Mouse (Mus musculus) lung, postnatal 14 days (tissue): ENCODE measurements around the gene Rad23a.

Experiments used
- DNase-seq: peaks from one replicate; pipeline ENCODE4 v3.0.0; 2021

Rad23a gene

DNA sequence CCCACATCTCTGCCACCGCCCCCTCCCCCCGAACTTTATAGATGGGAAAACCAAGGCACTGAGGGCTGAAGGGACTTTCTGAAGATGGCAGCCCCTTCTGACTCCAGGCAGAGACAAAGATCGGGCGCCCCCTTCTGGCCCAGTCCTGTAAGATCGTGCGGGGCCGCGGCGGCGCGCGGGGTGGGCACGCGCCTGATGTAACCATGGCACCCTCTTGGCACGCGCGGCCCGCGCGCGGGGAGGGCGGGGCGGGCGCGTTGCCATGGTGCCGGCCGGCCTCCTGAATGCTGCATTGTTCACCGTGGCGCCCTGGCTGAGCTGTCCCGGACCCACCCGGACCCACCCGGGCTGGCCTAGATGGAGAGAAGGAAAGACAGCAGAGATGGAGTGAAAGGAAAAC, 29.6 kb downstream of the Rad23a start:
- DNase-seq, result peak; percentile 97

DNA sequence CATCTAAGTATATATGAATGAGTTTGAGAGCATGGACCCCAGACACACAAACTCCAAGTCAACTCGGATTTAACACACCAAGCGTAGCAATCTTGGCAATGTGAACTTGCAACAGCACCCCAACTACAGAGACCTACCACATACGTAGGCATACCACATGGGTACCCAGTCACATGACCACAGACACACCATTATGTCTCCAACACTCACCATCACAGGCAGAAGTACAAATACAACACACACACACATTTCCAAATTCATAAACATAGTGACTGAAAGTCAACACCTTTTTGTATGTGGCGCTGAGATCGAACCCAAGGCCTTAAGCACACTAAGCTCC, 30.6 kb downstream of the Rad23a start:
- DNase-seq, result no peak

DNA sequence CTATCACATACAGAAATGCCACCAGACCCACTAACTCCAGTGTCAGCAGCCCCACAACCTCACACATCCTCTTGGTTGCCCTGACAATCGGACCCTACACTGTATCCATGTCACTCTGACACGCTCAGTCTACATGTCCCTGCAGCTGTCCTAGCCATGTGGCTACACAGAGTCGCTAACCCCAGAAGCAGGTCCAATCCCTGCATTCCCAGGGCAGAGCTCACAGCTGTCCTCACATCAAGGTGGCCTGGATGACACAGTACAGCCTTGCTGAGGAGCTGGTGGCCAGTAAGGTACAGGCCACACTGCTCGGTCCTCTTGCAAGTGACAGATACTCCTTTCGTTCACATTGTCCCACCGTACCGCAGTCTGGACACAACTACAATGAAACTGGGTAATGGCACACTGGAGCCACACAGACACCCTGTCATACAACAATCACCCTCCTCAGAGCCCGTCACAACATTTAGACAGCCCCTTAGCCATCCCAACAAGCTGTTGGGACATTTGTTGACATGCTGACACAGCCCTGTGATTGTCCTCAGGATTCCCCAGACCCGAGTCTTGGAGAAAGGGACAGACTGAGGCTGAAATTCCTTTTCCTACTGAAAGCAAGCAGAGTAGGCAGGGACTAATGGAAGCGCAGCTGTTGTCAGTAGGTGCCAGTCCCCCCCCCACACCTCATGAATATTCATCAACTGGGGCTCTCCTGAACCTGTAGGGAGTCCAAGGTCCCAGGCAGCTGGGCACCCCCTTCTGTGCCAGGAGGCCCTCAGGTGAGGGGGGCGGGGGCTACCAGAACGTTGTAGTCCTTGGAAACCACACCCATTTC, 31.1 kb downstream of the Rad23a start:
- no peak for DNase-seq

DNA sequence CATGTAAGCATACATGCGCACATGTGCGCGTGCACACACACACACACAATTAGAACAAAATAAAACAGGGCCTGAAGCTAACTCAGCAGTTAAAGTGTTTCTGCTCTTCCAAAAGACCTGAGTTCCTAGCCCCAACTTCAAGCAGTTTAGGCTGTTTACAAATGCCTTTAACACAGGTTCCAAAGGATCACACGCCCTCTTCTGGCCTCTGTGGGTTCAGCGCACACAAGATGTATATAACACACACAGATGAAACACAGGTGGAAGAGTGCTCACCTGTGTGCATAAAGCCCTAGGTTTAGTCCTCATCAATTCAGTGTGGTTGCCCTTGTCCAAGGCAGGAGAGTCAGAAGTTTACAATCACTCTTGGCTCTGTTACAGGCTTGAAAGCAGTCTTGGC, 34.4 kb downstream of the Rad23a start:
- DNase-seq, result no peak

DNA sequence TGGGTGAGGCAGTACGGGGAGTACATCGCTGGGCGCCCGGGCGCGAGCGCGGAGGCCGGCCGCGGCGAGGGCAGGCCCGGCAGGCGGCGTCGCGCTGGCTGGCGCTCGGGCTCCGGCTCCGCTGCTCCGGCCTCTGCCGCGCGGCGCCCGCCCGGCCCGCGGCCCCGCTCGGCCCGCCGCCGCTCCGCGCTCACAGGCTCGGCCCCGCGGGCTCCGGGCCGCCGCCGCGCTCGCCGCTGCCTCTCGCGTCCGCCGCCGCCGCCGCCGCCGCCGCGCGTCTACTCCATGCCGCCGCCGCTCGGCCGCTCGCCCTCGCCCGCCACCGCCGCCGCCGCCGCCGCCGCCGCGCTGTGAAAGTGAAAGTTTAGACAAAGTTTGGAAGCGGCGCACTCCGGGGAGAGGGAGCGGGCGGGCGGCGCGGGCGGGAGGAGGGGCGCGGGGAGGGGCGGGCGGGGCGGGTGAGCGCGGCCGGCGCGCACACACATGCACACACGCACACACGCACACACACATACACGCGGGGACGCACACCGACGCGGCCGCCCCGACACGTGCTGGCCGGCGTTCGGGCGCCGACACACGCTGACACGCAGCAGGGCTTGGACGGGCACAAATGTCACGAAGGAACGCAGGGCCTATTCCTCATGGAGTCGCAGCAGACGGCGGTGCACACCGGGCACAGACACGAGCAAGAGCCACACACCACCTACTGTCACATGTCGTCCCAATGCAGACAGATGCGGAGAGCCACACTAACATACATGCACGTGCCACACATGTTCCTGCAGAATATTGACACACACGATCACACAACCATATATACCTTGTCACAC, 40.2 kb downstream of the Rad23a start, which contains the start of gene Nfix:
Nfix (minus strand) TSS at position 346 of the 833 bp plus-strand sequence.
- peak; percentile 83 for DNase-seq

DNA sequence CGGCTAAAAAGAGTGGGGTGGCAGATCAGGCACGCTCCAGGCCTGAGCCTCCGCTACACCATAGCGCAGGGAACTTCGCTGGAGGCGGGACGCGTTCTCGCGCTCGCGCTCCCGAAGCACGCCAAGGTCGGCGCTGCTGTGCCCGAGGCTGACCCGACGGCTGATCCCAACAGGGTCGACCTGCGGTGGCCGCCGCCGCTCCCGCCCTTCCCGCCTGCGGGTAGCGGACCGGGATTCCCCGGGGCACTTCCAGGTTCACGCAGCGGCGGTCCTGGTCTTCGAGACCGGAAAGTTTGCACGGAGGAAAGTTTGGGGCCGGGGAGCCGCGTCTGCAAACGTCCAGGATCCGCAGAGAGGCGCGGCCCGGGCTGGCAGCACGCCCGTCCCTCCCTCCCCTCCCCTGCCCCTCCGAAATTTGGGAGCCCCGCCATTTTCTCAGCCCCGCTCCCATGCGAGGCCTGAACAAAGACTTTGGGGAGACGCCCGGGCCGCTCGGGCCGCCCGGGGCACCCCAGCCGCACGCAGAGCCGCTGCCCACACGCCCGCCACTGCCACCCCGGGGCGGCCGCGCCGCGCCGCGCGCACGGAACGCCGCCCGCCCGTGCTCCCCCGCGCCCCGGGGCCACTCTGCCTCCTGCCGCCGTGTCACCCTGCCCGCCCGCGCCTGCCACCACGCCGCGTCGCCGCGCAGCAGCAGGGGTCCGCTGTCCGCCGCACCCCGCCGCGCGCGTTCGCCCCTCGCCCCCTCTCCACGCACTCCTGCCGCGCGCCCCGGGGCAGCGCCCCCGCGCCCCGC, 41.1 kb downstream of the Rad23a start:
- DNase-seq, result peak; percentile 66

DNA sequence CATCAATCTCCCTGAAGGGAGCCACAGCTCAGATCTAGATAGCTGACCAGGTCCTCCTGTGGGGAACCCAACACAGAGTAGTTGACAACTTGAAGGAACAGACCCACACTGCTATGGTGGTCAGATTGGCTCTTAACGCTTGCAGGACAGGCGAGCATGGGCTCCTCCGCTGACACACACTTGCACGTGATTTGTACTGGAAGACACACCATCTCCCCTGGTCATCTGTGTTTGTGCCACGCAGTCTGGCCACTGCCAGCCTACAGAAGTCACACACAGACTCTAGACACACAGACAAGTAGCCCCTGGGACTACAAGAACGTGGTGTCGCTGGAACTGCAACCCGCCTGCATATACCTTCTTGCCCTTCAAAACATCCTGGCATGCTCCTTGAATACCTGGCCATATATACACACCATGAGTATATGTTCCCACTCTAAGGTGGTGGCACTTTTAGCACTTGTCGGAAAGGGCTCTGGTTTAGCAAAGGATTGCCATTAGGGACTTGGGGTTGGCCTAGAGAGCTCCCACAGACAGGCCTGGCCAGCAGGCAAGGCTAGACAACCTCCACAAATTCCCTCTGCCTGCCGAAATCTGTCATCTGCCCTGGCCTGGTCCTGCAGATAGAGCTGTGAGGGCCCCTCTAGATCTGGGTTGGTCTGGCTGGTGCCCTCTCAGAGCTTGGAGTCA, 41.9 kb downstream of the Rad23a start:
- DNase-seq, result no peak

DNA sequence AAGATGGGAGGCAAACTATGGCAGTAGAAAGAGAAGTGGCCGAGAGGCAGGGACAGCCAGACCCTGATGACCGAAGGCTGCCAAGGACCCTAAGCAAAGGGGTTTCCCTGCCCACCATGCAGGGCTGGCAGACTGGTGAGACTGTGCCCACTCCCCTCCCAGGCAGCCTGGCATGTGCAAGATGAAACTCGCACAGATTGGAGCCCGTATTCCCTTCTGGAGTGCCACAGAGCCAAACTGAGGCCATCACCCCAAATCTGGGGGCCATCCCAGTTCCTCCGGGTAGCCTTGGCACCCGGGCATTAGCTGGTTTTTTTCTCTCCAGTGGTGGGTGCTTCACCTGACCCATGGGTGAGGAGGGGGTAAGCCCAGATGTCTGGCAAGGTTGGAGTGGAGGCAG, 42.5 kb downstream of the Rad23a start:
- DNase-seq, result no peak

DNA sequence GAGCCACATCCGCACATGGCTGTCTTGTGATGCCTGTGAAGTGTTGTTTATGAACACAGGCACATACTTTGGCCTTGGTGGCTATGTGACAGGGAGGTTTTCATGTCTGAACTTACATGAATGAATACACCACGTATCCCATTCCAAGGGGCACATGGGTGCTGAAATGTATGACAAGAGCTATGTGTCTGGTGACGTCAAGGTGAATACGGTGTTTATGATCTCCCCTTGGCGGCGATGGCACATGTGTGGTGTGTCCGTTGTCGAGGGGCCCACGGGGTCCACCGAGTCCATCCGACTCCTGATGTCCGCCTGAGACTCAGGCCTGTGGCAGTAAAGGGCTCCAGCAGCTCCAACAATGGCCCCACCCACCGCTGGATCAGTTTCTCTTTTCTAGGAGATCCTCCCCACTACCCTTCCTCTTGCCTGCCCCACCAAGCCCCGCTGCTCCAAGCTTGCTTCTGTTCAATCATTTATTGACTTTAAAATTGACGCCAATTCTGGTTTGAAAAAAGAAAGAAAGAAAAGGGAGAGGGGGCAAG, 43.1 kb downstream of the Rad23a start:
- no peak for DNase-seq

DNA sequence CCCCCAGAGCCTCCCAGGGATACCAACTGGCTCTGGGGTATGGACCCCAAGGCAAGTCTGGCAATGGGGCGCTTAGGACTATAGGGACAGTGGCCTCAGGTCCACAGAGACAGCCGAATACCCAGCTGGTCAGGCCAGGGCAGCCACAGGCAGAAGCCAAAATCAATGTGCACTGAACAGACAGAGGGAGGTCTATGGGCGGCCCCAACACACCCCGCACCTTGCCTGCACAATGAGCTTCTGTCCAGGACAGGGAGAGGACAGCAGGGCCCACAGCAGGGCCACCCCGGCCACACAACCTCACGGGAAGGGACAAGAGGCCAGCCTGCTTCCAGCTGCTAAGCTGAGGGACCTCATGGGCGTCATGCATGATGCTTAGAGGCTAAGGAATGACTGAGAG, 46.0 kb downstream of the Rad23a start:
- no peak for DNase-seq

DNA sequence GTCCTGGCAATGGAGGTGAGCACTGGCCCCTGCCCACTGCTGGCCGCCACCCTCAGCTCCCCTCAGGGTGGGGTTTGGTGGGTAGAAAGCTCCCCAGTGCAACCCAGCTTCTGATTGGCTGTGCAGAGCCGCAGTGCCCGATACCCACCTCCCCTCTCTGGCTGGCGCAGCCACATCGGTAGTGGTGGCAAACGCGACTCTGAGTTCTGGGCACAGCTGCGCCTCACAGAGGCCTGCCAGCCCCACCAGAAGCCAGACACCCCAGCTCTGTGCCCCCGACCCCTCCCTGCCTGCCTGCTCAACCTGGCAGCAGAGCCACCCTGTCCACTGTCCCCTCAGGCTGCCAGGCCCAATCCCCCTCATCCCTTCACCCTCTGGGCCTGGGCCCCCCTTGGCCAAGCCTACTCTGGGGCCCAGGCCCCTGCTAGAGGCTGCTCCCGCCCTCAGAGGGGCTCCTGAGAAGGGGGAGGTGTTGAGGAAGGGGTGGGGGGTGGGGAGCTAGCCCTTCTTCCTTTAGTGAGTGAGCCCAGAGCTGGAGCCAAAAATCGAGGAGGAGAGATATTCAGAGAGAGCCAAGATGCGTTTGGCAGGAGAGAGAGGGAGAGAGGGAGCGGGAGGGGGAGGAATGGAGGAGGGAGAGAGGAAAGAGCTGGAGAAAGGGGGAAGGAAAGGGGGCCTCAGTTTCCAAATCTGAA, 46.5 kb downstream of the Rad23a start:
- DNase-seq, result no peak

DNA sequence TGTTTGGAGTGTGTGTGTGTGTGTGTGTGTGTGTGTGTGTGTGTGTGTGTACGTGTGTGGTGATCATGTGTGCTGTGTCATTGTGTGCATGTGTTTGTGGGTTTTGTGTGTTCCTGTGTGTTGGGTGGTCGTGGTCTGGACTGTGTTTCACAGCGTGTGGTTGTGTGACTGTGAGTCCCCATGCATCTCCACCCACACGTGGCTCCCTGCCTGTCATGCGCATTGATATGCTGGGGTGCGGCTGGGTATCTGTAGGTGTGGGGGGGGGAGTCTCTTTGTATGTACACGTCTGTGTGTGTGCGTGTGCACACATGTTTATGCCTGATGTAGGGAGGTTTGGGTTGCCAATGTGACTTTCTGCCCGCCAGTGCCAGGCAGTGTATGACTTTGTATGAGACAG, 47.3 kb downstream of the Rad23a start:
- DNase-seq, result no peak

DNA sequence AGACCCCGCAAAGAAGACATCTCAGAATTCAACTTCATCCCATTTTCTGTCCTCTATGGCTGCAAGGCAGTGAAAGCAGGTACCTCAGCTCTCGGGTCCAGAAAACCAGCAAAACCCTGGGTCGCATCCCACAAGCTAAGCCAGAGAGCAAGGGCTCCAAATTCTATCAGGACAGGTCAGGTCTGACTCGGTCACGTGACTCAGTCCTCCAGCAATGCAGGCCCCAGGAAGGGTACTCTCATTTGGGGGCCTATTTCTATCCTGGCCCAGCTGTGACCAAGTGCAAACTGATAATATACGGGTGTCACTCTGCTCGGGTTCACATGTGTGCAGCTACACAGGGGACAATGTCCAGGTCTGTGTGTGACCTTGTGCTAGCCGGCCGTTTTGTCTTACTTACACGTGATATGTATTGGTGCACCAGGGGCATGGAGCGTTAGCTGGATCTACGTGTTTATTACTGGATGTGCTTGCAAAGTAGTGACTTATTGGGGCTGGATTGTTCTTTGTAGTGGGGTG, 48.0 kb downstream of the Rad23a start:
- DNase-seq, result no peak

DNA sequence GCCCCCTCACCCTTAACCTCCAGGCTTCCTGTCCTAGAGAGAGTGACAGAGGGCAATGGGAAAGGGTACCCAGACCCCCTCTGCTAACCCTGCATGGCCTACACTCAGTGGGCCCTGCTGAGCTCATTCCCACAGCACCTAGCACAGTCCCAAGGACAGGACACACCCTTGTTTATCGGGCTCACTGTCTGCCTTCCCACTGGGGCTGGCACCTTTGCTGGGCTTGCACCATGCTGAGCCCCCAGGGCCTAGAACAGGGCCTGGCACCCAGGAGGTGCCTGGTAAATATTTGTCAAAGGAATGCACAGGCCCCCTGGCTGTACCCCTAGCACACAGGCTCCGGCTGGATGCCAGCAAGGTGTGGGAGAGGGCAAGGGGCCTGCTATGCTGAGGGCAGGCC, 49.9 kb downstream of the Rad23a start:
- no peak for DNase-seq

DNA sequence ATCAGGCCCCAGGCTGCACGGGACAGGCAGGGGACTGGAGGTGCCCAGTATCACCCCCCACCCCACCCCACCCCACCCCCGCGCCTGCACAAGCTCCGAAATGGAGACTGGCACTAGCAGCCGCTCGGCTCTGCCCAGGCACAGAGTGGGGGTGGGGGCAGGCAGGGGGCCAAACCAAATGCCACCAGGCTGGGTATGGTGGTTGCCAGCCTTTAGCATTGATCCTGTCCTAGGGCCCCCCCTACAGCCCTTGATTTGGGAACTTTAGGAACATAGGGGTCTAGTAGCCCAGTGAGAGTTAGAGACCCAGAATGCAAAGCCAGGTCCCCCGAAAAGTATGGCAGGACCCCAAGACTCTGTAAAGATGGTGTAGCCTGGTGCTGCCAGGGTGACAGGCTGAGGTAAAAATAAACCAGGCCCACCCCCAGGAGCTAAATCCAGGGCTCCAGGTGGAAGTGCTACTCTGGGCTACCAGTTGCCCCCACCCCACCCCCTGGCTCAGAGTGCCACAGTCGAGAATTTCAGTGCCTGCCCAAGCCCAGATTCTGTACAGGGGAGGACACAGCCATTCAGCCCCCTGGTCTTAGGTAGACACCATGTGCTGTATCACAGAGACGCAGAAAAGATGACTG, 50.5 kb downstream of the Rad23a start:
- DNase-seq, result no peak

DNA sequence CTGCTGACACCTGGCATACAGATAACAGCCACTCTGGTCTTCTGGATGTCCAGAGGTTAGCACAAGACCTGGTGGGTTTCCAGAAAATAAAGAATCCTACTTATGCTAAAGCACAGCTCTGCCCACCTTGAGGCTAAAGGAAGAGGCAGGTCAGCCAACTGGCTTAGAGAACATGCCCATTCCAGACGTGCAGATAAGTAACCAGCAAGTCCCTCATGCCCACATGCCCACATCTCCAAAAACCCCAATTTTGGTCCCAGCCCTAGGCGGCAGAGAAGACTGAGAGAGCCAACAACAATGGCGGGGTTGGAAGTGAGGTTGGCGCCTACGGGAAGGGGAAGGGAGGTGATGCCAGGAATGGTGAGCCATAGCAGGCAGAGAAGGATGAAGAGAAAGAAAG, 51.1 kb downstream of the Rad23a start:
- no peak for DNase-seq

DNA sequence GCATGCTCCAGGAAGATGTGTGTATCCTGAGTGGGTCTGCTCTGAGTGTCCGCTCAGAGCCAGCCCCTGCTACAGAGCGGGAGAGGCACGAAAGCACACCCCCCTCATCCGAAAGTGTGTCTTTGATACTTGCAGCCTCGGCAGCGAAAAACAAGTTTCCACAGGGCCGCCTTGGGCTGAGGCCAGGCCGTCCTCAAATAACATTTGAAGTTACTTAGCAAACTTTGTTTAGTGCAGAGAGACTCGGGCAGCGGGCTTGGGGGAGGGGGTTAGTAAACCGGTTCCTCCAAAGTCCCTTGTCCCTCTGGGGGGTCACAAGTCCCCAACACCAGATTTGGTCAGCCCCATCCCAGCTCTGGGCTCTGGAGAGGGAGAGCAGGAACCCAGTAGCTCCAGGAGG, 51.6 kb downstream of the Rad23a start:
- peak; percentile 86 for DNase-seq

DNA sequence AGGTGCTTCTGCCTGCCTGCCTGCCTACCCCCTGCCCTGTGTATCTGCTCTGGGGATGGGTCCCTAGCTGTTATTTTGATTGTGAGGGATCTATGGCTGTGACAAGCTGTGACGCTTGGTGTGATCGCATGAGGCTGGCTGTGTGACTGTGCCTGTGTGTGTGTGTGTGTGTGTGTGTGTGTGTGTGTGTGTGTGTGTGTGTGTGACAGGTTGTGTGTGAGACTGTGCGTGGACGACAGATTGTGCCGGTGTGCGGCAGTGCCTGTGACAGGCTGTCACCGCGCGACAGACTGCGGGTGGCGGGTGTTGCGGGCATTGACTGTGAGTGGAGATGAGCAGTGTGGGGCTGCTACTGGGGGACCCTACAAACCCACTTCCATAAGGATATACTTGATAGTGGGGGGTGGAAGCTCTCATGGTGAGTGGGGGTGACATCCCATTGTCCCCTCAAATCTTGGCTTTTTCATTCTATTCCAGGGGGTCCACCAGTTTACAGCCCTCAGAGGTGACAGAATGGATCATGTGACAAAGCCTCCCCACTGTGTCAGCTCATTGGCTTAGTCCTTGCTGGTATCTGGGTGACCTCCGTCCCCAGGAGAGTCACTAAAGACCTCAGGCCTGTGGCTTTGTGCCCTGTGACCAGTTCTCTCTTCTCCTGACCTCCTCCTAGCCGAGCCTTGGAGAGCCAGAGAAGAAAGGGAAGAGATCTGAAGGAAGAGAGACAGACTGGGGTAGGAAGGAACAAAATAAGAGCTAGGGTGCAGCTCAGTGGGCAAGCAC, 52.8 kb downstream of the Rad23a start:
- no peak for DNase-seq

DNA sequence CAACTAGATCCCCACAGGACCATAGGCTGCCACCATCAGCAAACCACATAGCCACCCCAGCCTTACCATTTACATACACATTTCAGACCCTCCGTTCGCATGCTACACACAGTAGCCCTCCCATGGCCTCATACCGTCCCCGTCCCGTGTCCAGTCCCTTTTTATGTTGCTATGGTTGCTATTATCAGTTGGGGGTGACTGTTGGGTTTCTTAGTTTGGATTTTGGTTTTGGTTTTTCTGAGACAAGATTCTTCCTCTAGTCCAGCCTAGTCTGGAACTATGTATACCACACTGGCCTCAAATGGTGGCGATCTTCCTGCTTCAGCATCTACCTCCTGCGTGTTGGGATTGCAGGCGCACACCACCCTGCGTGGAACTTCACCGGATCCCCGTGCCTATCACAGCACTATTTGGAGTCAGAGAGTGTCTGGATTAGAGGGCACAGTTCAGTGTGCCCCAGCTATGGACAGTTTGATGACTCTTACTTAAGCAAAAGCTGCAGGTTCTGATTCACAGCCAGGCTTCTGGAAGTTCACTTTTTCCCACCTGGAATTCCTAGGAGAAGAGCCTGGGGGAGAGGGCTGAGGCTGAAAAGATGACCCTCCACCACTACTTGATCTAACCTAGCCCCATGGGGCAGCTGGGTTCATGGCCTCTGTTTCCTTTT, 53.5 kb downstream of the Rad23a start:
- no peak for DNase-seq
